Mouse (Mus musculus) heart, adult 9 months (tissue): Measurements from ENCODE around the gene Kremen1.

ENCODE experiments used
- DNase-seq, 2 experiments: peaks; one replicate each; pipeline ENCODE4 v3.0.0; 2022; ENCODE audit warnings: low spot score in 2 of 2

Gene Kremen1

DNA sequence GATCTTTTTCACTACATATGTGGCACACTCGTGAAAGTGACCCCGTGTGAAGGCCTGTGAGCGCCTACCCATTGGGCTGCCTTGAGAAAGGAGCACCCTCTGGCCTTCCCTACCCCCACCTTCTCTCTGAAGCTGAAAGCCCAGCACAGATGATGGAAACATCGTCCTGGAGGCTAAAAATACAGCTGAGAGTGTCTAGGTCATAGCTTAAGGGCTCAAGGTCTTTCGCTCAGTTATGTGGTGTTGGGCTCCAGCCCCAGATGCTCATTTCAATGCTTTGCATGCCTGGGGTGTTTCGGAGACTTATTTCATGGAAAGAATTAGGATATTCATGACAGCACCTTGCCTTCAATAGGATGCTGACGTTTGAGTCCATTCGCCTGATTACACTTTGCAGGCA, 4.4 kb upstream of the Kremen1 start:
- peak in 1 of 2 experiments; percentile 29 for DNase-seq

DNA sequence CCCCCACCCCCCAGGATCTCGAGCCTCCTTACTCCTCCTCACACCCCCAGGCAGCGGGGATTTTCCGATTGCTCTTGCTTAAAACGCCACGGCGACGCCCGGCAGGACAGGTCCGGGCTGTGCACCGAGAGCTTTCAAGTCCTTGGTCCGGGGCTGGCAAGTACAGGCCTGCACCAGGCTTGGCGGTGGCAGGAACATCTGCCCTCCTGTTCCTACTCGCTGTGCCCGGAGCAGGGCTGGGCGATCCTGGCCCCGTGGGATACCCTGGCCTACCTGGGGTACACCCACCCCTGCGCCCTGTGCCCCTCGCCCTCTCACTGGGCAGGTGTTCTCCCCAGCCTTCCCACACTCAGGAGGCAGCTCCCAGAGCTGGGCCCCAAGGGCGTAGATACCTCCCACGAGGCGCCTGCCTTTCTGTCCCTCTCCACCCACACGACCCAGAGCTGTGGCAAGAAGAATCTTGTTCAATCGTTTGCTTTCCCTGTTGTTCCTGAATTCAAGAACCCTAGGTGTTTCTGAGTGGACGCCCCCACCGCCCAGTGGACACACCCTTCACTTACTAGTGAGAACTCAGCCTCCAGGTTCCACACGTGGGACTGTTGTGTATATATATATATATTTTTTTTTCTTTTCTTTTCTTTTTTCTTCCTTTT, 1.8 kb upstream of the Kremen1 start:
- DNase-seq = no peak

DNA sequence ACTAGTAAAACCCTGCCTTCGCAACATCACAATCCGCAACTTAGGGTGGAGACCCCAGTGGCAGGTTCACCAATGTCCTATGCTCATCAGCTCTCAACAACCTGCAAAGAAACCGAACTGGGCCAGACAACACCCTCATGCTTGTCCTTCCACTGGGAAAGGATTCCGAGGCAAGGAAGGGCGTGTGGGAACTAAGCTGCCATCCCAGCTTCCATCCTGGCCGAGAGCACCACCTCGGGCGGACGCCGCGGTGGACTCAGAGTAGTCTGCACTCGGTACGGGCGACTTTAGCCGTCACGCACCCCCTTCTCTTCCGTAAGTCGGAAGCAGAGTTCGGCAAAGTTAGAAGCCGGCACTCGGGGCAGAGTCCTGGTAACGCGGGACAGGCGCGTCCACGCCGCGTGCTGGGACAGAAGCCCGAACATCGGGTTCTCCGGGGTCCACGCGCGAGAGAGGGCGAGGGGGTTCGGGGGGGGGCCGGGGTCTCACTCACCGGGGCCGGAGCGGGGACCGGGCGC, 357 bp downstream of the Kremen1 start:
- peak in 1 of 2 experiments; percentile 53 for DNase-seq

DNA sequence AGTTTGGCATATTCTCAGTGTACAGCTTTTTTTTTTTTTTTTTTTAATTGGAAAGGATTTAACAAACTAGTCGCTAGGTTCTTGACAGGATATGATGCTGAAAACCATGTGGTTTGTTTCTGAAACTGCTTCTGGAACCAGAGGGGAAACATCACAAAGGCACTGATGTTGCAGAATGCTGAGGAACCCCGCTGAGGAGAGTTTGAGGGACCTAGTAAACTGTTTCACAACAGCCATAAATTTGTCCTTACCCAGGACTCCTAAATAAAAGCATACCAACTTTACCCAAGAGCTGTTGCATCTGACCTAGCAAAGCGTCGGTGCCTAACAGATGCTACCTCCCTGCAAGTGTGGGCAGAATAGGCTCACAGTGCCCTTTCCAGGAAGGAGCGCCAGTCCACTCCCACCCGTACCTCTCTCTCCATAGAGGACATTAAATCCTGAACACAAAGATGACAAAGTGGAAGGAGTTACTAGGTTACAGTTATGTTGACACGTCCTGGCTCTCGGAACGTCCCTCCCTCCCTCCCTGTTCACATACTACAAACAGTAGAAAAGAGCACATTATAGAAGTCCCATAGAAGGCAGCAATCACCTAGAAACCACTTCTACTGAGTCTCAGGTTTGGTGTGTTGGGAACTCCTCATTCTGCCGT, 1.3 kb downstream of the Kremen1 start:
- peak in 1 of 2 experiments; percentile 16 for DNase-seq

DNA sequence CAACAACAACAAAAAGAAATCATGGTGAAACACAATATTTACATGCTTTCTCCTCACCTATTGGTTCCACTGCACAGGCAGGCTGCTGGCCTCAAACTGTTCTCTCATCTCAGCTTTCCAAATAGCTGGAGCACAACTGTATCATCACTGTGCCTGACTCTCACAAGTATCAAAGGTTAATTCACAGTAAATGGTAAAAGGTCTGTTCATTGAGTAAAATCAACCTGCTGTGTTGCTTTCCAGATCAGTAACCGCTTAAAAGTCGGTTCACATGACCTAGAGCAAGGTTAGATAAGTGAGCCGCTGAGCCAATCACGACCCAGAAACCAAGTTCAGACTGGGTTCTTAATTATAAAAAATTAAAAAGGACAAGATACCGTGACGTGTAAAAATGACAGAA, 3.3 kb downstream of the Kremen1 start:
- no peak for DNase-seq

DNA sequence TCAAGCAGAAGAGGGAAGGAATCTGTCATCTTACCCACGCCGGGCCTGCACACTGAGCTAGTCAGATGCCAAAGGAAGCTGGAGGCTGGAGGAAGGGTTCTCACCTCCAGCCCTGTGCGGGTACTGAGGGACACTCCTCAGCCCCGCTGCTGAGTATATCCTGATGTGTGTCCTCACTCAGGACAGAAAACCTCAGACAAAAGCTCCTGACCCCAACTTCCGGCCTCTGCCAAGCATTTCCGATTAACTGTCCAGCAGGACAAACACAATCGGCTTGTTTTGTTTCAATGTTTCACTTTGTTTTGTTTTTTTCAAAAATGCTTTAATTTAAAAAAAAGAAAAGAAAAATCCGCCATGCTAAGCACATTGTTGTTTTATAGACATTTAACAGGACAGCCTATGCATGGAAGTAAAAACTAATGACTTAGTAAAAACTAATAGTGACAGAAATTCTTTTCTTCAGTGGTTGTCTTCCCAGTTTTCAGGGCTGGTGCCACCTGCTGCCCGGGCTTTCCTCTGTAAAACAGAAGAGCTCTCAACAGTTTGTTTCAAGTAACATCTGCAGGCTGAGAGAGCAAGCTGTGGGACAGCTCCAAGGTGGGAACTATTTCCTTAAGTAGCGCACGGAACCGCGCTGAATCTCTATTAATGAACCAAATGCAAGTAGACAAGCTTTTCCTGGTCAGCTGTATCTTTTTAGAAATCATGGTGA, 4.1 kb downstream of the Kremen1 start:
- no peak for DNase-seq

DNA sequence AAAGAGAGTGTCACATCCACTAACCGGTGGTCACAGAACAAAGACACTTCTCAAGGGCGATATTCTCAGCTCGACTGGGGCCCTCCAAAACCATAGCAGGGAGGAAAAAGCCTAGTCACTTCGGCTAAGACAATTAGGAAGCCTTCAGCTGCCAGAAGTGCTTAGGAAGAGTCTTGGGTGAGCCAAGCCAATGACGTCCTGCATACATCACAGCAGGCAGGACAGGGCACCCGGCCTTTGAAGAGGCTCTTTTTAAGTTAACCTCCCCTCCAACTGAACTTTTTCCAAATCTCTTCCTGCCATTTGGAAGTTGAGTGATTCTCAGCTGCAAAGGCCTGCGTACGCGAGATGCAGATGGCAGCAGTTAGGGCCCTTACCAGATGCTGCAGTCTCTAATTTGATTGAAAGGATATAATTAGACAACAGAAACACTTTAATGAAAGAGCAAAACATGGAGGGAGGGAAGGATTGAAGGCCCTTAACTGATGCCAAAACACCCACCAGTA, 5.8 kb downstream of the Kremen1 start:
- no peak for DNase-seq

DNA sequence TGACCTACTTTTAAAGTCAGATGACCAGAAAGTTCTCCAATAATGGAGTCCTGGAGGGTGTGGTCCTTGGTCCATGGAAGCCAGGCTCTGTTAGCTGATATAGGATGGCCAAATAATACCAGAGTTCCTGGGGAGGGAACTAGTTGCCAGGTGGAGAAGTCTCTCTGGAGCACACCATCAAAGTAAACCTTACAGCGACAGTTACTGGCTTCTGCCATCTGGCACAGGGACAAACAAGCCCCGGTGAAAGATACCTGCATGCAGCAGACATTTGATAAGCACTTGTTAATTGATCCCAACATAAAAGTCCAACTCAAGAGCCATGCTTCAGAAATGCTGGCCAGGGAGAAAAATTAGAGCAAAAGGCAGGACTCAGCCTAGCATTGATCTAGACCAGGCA, 7.3 kb downstream of the Kremen1 start:
- no peak for DNase-seq

DNA sequence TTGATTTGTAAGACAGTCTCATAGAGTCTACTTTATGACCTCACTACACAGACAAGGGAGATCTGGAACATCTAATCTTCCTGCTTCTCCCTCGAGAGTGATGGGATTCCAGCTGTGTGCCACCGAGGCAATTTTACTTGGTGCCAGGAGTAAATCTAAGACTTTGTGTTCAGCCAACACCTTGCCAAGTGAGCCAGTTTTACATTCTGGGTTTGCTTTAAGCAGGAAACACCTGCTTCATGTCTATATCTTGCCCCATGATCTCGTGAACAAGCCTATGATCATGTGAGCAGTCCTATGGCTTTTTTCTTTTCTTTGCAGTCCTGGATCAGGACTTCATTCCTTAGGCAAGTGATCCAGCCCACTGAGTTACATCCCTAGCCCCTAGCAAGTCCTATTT, 7.8 kb downstream of the Kremen1 start:
- no peak for DNase-seq

DNA sequence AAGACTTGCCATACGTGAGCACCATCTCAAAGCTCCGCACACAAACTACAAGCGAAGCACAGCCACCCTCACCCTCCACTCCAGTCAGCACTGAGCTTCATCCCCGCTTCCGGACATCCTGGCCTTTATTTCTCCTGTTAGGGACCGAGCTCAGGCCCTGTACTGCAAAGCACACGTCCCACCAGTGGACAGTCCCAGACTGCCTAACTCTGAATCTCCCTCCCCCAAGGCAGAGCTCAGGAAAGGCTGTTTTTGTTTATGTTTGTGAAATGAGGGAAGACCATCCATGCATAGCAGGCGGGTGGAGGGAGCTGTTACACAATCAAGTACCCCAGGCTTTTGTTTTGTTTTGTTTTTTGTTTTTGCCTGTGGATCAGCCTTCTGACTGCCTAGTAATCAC, 8.6 kb downstream of the Kremen1 start:
- no peak for DNase-seq

DNA sequence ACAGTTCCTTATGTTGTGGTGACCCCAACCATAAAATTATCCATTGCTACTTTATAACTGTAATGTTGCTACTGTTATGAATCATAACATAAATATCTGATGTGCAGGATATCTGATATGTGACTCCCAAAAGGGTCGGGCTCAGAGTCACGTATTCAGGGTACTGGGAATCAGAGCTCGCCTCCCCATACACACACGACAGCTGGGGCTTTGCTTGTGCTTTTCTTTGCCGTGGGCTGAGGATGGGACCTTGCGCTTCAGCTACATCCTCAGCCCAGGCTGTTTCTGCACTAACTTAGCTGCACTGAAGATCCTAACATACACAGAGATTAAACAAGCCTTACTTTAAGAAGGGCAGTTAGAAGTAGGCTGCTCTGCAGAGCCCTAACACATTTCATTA, 10.2 kb downstream of the Kremen1 start:
- no peak for DNase-seq

DNA sequence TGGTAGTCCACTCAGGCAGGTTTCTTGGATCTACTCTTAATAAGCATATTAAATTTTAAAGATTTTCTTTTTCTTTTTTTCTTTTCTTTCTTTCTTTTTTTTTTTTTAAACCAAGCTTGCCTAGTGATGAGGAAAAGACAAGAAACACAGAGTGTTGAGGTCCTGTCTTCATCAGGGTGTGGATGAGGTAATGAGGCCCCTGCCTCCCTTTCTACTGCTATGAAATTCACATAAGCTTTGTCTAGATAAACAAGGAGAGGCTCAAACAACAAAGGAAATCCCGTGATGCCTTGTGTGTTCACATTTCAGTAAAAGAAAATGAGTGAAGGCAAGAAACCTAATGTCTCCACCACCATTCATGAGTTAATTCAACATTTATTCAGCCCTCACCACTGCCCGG, 13.2 kb downstream of the Kremen1 start:
- no peak for DNase-seq

DNA sequence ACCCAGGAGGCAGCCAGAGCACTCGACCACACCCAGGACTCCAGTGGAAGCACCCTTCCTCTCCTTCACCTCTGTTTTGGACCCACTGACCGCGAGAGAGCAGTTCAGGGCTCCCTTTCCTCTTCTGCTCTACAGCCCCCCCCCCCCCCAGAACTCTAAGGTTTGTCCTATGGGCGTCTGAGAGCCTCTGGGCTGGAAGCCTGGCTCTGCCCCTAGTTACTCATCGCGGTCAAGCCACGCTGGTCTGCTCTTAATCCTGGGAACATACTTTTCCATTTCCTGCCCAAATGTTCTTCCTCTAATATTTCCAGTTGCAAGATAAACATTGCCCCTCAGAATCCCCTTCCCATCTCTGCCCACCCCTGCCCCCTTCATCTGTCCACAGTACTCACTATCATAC, 15.9 kb downstream of the Kremen1 start:
- DNase-seq = no peak

DNA sequence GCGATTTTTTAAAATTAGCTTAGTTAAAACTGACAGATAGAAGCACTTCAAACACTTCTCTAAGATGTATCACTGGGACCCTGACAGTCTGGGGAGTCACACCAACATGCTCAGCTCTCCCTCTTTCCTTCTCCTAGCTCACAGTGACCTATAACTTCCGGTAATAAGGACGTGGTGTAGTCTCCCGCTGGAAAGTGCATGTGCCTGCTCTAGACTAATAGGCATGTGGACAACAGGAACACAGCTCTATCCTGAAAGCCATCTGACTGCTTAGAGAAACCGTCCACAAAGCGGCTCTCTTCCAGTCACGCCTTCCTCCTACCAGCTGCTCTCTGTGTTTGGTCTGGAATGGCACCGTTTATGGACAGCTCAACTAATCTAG, 16.6 kb downstream of the Kremen1 start:
- DNase-seq = peak; percentile 20 to 22

DNA sequence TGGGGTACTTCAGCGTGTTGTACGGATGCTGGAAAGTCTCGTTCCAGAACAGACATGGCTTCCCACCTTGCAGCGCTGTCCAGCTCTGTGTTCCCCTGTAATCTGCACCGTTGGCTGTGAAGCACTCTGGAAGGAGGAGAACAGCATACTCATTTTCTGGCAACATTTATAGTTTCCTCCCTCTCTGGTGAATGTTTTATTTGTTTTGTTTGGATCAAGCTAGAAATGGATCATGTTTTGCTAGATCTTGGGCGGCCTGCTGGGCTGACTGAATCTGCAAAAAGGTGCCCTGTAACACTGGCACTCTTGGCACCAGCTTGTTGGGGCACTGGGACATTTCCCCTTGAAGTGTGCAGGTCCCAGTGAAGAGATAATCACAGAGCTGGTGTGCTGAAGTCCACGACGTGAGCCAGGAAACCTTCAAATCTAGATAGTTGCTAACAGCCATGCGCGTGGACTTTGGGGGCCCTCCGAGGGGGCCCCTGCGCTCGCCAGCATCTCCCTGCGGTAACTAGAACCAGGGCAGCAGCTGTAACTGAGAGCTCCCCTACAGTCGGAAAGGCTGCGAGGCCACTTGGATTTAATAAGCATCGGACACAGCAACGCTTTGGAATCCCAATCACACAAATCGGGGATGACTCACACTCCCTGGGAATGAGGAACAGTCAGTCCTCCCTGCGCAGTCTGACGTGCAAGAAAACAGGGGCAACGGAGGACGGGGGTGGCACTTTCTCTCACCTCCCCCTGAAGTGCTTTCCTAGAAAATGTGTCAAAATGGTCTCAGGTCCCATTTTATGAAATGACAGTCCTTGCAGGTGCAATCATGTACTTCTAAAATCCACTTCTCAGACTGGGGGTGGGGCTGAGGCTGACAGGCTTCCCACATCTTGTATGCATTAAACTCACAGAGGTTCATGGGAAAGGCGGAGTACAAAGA, 17.3 kb downstream of the Kremen1 start:
- peak; percentile 67 to 77 for DNase-seq

DNA sequence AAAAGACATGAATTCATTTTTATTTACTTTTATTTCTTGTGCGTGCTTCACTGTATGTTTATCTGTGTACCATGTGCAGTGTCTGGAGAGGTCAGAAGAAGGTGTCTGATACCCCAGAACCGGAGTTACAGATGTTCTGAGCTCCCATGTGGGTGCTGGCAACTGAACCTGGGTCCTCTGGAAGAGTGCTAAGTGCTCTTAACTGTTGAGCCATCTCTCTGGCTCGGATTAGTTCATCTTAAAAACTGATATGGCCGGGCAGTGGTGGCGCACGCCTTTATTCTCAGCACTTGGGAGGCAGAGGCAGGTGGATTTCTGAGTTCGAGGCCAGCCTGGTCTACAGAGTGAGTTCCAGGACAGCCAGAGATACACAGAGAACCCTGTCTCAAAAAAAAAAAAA, 18.1 kb downstream of the Kremen1 start:
- DNase-seq = no peak

DNA sequence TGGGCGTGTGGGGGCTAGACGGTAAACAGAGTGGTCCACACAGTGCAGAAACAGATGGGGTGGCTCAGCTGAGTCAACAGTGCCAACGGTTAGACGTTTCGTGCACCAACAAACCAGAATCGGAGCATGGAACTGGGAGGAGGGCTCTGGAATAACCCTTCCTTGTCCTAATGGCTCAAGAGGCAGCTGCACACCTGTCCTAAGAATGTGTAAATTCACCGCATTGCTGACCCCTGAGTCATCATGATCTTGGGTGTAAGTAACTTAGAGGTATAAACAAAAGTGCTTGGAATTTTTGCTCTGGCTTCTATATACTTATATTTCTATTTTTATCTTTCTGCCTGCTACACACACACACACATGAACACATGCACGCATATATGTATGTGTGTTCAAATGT, 19.2 kb downstream of the Kremen1 start:
- no peak for DNase-seq

DNA sequence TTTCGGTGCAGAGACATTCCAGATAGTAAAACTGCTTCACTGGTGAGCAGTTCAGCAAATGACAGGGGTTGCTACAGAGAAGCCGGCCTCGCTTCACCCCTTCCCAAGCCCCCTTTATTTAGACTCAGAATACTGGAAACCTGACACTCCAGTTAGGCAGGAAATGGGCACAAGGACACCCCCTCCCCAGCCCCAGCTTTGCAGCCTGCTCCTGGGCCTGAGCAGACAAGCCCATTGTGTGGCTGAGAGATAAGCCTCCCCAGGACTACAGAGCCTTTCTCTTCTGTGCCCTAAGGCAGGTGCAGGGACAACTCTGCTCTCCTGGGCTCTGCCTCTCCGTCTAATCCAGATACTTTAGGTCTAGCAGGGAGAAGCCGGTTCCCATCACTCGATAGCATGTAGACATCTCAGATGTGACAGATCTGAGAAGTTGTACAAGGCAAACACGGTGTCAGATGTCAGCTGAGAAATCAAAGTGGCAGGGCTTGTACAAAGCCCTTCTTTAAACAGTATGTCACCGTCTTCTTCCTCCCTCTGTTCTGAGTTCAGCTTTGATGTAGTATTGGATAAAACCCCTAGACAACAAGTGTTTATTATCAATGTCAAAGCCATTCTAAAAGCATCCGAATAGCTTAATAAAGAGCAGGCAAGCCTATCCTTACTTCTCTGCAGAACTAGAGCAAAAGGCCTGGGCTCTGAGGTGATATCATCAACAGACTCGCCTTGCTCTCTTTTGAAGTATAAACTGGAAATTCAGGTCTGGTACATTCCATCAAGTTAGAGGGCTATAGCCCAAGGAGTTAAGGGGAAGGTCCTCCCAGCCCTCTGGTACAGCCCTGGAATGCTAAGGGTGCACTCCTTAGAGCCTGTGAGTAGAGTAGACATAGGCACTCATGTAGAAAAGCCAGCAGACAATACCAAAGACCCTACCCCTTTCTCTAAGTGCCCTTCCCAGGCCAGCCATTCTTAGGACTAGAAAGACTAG, 21.4 kb downstream of the Kremen1 start:
- no peak for DNase-seq

DNA sequence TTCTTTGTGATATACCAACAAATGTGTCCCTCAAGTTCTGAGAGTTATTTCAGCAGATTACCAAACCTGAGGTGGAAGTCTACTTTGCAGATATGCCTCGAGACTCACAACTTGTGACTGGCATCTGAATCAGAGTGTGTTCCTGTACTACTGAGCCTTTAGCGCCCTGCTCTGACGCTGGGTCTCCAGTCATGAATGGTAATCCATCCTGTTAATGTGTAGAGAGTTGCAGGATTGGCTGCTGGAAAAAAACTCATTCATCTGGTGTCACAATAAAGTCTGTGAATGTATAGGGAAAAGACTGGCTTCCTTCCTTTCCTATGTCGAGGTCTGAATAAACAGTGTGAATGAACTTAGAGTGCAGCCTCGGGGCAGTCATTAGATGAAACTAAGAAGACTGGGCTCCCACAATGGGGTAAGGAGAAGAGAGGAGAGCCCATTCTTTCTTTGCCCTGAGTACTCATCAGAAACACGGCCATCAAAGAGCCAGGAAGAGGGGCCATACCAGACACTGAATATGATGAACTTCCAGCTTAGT, 41.4 kb downstream of the Kremen1 start:
- no peak for DNase-seq

DNA sequence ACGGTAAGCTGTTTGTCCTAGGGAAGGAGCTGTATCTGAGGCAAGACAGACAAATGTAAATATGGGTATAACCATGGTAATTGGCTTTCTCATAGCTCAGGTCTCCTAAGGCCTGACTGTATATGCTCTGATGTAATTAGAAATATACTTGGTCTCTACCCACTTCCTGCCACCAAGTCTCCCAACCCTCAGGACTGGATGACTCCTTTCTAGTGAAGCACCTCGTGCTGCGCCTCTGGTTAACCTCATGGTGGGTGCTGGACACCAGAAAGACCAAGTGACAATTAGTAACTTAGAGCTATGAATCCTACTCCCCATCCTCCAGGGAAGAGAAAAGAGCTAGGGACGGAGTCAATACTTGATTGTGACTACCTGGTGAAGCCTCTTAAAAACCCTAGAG, 42.0 kb downstream of the Kremen1 start:
- no peak for DNase-seq
